Mouse (Mus musculus): ENCODE measurements at regions not wholly inside any gene's neighbourhood (a gene's known extent, or its start where the extent isn't known, plus 50 kb on each side); places are given as distances from the start of the nearest gene placed in this dataset.

- TF ChIP-seq POLR2A (IDR thresholded peaks at IDR 0.05; ENCODE audit: borderline replicate concordance, insufficient read depth, low read length) (no peak), CTCF (IDR thresholded peaks at IDR 0.05; ENCODE audit: borderline replicate concordance, insufficient read depth, low read depth, low read length) (no peak)
Measured at GRCm38 (mm10) chr1:77660436-77660835, 145.5 kb upstream of the Epha4 start.
